Mouse (Mus musculus): ENCODE measurements around the gene Bicral.

GRCm38 (mm10) chr17:46782341-46783221 lies 75.7 kb downstream of the Bicral start, which contains the start of gene Rpl7l1:
- peak; percentile 84 for TF ChIP-seq POLR2AphosphoS2 (IDR thresholded peaks at IDR 0.05; ENCODE audit: insufficient read length, low read depth)
- TF ChIP-seq POLR2A (IDR thresholded peaks at IDR 0.05; ENCODE audit: insufficient read length, low read depth) = peak; percentile 82
- no peak for TF ChIP-seq CEBPB (IDR thresholded peaks at IDR 0.05; ENCODE audit: insufficient read depth, poor library complexity, severe bottlenecking)

Measured in myocyte (in vitro differentiated cells).